Mouse (Mus musculus) thymus, adult 2 months (tissue): ENCODE data around the gene Dmp1.

Experiments
- CTCF ChIP-seq: fragments of 200-500 bp; IDR thresholded peaks from 2 replicates; pipeline ENCODE4 v1.5.1; 2012; ENCODE audit warnings: mild to moderate bottlenecking, control low read depth, low read length, moderate library complexity, borderline replicate concordance; ENCODE audit not compliant: control insufficient read depth, poor library complexity, insufficient read depth; ENCODE audit errors: extremely low read depth
- POLR2A ChIP-seq: fragments of 200-500 bp; IDR thresholded peaks from 2 replicates; pipeline ENCODE4 v1.6.1; 2012; ENCODE audit warnings: mild to moderate bottlenecking, low read length, control low read depth, moderate library complexity; ENCODE audit not compliant: control insufficient read depth, poor library complexity, insufficient read depth; ENCODE audit errors: extremely low read depth

- no peak for TF ChIP-seq CTCF
- TF ChIP-seq POLR2A, result no peak
These were observed 26.1 kb downstream of the Dmp1 start for GRCm38 (mm10) chr5:104228497-104228896.
